Mouse (Mus musculus) thymus, postnatal 14 days (tissue): Measurements from ENCODE around the gene Cdk8.

Experiments
- DNase-seq: peaks from one replicate; pipeline ENCODE4 v3.0.0; 2021

Gene Cdk8

DNA sequence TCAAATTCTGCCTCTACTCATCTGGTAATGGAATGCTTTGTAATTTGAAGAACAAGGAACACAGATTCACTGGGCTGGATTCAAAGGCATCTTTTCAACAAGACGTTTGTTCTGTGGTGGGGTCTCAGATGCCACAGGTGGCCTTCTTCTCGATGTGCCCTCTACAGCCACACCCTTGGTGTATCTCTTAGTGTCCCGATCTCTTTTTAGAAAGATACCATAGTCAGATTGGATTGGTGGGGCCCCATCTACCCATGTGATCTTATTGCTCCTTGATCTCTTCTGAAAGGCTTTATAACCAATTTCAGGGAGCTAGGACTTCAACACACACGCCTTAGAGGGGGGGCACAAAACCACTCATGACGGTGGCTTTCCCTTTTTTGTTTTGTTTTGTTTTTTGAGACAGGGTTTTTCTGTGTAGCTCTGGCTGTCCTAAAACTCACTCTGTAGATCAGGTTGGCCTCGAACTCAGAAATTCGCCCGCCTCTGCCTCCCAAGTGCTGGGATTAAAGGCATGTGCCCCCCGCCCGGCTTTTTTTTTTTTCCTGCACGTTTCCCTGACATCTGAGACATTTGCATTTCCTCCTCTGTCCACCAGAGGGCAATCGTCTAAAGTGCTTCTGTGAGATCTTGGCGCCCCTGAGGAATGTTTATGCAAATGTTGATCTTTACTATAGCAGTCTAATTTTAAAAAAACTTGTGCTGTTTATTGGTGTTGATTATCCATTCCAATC, 99.2 kb downstream of the Cdk8 start:
- peak; percentile 36 for DNase-seq

GRCm38 (mm10) chr5:146330765-146331115, 99.7 kb downstream of the Cdk8 start:
- DNase-seq, result no peak

GRCm38 (mm10) chr5:146331131-146331530, 100.1 kb downstream of the Cdk8 start:
- no peak for DNase-seq

- DNase-seq, result no peak
Observed at GRCm38 (mm10) chr5:146332541-146332940, 101.5 kb downstream of the Cdk8 start.

- no peak for DNase-seq
Observed at GRCm38 (mm10) chr5:146334410-146334809, 103.4 kb downstream of the Cdk8 start.

DNA sequence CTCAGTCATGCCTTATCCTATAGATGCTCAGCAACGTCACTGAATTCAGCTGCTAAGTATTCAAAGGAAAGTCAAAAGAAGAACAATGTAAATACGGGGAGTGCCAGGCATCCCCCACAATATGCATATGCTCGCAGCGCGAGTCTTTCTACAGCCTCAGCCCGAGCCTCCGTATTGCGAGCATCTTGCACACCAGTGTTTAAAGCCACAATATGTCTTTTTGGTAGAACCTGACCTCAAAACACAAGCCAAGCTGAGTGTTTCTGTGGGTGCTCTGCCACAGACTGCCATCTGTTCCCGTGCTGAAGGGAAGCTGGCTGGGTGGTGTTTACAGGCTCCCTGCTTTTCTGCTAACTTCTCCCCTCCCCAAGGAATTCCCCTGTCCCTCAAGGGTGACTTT, 107.0 kb downstream of the Cdk8 start:
- no peak for DNase-seq

DNA sequence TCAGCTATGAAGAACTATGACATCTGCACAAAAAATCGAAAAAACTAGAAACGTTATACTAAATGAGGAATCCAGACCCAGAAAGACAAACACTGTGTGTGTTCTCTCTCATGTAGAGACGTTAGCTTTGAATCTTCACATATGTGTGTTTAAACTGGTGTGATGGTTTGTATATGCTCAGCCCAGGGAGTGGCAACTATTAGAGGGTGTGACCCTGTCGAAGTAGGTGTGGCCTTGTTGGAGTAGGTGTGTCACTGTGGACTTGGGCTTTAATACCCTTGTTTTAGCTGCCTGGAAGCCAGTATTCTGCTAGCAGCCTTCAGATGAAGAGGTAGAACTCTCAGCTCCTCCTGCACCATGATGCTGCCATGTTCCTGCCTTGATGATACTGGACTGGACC, 109.0 kb downstream of the Cdk8 start:
- DNase-seq, result no peak

DNA sequence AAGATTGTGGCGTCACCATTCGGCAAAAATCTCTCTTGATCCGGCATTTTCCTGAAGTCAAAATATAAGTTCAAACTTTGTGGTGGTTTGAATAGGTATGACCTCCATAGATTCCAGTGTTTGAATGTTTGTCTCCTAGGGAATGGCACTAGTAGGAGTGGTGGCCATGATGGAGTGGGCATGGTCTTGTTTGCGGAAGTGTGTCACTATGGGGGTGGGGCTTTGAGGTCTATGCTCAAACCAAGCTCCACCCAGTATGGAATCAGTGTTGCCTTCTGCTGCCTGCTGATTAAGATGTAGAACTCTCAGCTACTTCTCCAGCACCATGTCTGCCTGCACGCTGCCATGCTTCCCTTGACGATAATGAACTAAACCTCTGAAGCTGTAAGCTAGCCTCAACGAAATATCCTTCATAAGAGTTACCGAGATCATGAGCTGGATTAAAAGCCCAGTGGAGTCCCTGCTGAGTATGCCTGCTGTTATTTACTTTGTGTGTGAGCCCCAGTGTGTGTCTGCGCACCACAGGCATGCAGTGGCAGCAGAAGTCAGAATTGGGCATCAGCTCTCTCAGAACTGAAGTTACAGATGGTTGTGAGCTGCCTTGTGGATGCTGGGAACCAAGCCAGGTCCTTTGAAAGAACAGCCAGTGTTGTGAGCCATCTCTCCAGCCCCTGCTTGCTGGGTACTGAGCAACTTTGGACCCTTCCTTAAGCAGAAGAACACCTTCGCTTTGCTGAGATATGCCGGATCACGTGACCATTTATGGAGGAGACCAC, 114.1 kb downstream of the Cdk8 start:
- no peak for DNase-seq

- no peak for DNase-seq
Observed at GRCm38 (mm10) chr5:146347081-146347480, 116.1 kb downstream of the Cdk8 start.

DNA sequence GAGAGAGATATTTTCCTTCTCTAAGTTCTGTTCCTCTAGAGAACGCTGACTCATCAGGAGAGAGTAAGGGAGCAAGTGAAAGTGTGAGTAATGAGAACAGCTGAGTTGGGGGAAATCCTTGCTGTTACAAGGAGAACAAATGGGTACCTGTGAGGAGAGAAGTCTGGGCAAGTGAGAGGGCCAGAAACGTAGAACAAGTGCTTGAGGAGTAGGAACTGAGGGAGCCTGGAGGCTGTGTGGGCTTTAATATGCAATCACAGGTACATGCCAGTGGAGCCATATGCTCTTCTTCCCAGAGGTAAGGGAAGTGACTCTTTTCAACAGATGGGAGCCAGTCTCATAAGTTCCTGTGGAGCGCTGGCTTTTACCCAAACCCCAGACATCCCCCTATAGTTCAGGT, 118.2 kb downstream of the Cdk8 start:
- no peak for DNase-seq

DNA sequence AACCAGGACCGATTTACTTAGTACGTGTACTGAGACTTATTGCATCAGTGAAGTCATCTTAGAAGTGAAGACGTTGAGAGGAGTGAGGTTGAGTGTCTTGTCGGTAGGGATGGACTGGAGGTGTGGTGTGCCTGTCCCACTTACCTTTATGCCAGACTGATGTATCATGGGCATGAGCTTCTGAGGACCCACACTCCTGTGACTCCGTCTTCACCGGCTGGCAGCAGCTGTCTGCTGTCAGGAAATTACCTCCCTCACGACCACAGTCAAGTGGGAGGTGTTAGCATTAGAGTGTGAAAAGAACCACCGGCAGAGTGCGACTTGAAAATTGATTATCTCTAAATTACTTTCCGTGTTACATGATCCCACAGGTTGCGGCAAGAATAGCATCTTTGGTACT, 119.8 kb downstream of the Cdk8 start:
- DNase-seq, result no peak

- no peak for DNase-seq
Observed at GRCm38 (mm10) chr5:146352006-146352405, 121.0 kb downstream of the Cdk8 start.
